Comparison of ENCODE assay signal across 16 mouse cellular contexts in genomic region chr6:56835532-56835931, GRCm38 (mm10). TPM values are rescaled to one million over a fixed set of nuclear protein-coding genes. Genes with fewer than 3 reads are reported as not detected.
DNase-seq lines count a peak whose midpoint lies in the region; ATAC-seq and TF ChIP-seq lines count a peak whose summit lies in the region.
"Had no signal": no experiment of that assay in that cellular context is flagged by ENCODE, and none has a peak within 500 bp of the region (broad histone marks: within the 10 kb centered on the region; RNA-seq: fewer than 3 reads in every experiment).

No protein-coding gene starts in this region.

- no peaks in the 10 kb centered on the region for H3K9me3 ChIP-seq in hindbrain, postnatal 0 days (ENCODE audit: low read length)
- H3K9me3 ChIP-seq in hindbrain, embryonic 12.5 days (replicated peaks) = no peaks in the 10 kb centered on the region
- H3K9me3 ChIP-seq in liver, embryonic 14.5 days (ENCODE audit: control insufficient read depth, low read length) = no peaks in the 10 kb centered on the region
- H3K9me3 ChIP-seq in liver, postnatal 0 days (ENCODE audit: low read length) = no peaks in the 10 kb centered on the region
- no peaks in the 10 kb centered on the region for H3K9me3 ChIP-seq in ES-Bruce4 (replicated peaks; ENCODE audit: control insufficient read depth, insufficient read depth, low read length, poor library complexity, severe bottlenecking)
- H3K9me3 ChIP-seq: embryonic facial prominence, embryonic 13.5 days; forebrain, embryonic 15.5 days; heart, embryonic 12.5 days; limb, embryonic 15.5 days had no signal

- no peak for ATAC-seq in hindbrain, postnatal 0 days
- ATAC-seq in hindbrain, embryonic 12.5 days (ENCODE audit: low FRiP score) = no peak
- ATAC-seq in liver, embryonic 14.5 days (ENCODE audit: insufficient read depth) = no peak
- ATAC-seq in liver, postnatal 0 days = no peak
- ATAC-seq: forebrain, embryonic 15.5 days had no signal

- H3K36me3 ChIP-seq in hindbrain, postnatal 0 days (ENCODE audit: insufficient read depth, low read length) = no peaks in the 10 kb centered on the region
- no peaks in the 10 kb centered on the region for H3K36me3 ChIP-seq in hindbrain, embryonic 12.5 days
- no peaks in the 10 kb centered on the region for H3K36me3 ChIP-seq in liver, embryonic 14.5 days (replicated peaks; ENCODE audit: control insufficient read depth, insufficient read depth, low read depth)
- no peaks in the 10 kb centered on the region; the same call in 1 of the 2 replicates for H3K36me3 ChIP-seq in liver, postnatal 0 days (replicated peaks; ENCODE audit: insufficient read depth, low read length)
- H3K36me3 ChIP-seq in ES-Bruce4 (ENCODE audit: control insufficient read depth, insufficient read depth, low read length, poor library complexity, severe bottlenecking) = peaks cover 16% of the 10 kb centered on the region
- H3K36me3 ChIP-seq: forebrain, embryonic 15.5 days had no signal

- TF ChIP-seq POLR2A in ES-Bruce4 (IDR thresholded peaks at IDR 0.05; ENCODE audit: insufficient read depth, low read length) = no peak

- peak; percentile 29; the same call in 1 of the 2 replicates for TF ChIP-seq CTCF in hindbrain, postnatal 0 days (IDR thresholded peaks at IDR 0.05; ENCODE audit: low read depth)
- peak; percentile 16; the same call in 1 of the 2 replicates for TF ChIP-seq CTCF in liver, embryonic 14.5 days (IDR thresholded peaks at IDR 0.05; ENCODE audit: low read depth)
- no peak for TF ChIP-seq CTCF in liver, postnatal 0 days (IDR thresholded peaks at IDR 0.05; ENCODE audit: low read depth)
- peak; percentile 67 for TF ChIP-seq CTCF in ES-Bruce4 (IDR thresholded peaks at IDR 0.05; ENCODE audit: low read depth, low read length)

- no peak overlapping the region for H3K27ac ChIP-seq in hindbrain, postnatal 0 days
- no peak overlapping the region for H3K27ac ChIP-seq in hindbrain, embryonic 12.5 days
- no peak overlapping the region for H3K27ac ChIP-seq in liver, embryonic 14.5 days
- no peak overlapping the region for H3K27ac ChIP-seq in liver, postnatal 0 days (ENCODE audit: low read depth)
- H3K27ac ChIP-seq in ES-Bruce4 (ENCODE audit: insufficient read depth, low read length) = peak overlapping the region; percentile 80
- H3K27ac ChIP-seq: embryonic facial prominence, embryonic 13.5 days; forebrain, embryonic 15.5 days; limb, embryonic 15.5 days had no signal

- no peaks in the 10 kb centered on the region for H3K4me1 ChIP-seq in hindbrain, postnatal 0 days (ENCODE audit: insufficient read depth, low read length)
- peaks cover 6% of the 10 kb centered on the region; the same call in 1 of the 2 replicates for H3K4me1 ChIP-seq in hindbrain, embryonic 12.5 days
- H3K4me1 ChIP-seq in liver, embryonic 14.5 days (replicated peaks; ENCODE audit: control insufficient read depth in 2 of 2, insufficient read depth in 2 of 2, low read length in 1 of 2) = peaks cover 0 to 6% of the 10 kb centered on the region in 2 experiments; a peak in 2 of 4 replicates
- H3K4me1 ChIP-seq in liver, postnatal 0 days (ENCODE audit: insufficient read depth) = peaks cover 3% of the 10 kb centered on the region; the same call in 1 of the 2 replicates
- H3K4me1 ChIP-seq in ES-Bruce4 (ENCODE audit: control insufficient read depth, insufficient read depth, low read length) = no peaks in the 10 kb centered on the region

- DNase-seq in hindbrain, postnatal 0 days (ENCODE audit: low spot score) = no peak
- no peak for DNase-seq in liver, embryonic 14.5 days (ENCODE audit: low read depth in 3 of 3, low spot score in 3 of 3)
- DNase-seq in liver, postnatal 0 days = no peak
- DNase-seq in ZHBTc4 (ENCODE audit: low read depth, low spot score) = peak; percentile 75
- no peak for DNase-seq in ovary, postnatal 36 days (ENCODE audit: low spot score)
- DNase-seq: cerebellum, adult 9-10 months; kidney, postnatal 25 days; lung, postnatal 4 days; retina, postnatal 1 day; thymus, postnatal 36 days had no signal

- no peak overlapping the region for H3K9ac ChIP-seq in hindbrain, postnatal 0 days (replicated peaks; ENCODE audit: low read length)
- no peak overlapping the region for H3K9ac ChIP-seq in hindbrain, embryonic 12.5 days
- H3K9ac ChIP-seq in liver, embryonic 14.5 days (replicated peaks) = no peak overlapping the region
- H3K9ac ChIP-seq in liver, postnatal 0 days (replicated peaks) = no peak overlapping the region
- H3K9ac ChIP-seq in ES-Bruce4 (ENCODE audit: low read depth, poor library complexity, severe bottlenecking) = peak overlapping the region; percentile 88
- H3K9ac ChIP-seq: embryonic facial prominence, embryonic 13.5 days; forebrain, embryonic 15.5 days; heart, embryonic 12.5 days; limb, embryonic 15.5 days had no signal

- H3K4me2 ChIP-seq in hindbrain, postnatal 0 days (ENCODE audit: low read depth, low read length) = no peak overlapping the region
- no peak overlapping the region for H3K4me2 ChIP-seq in hindbrain, embryonic 12.5 days (replicated peaks)
- no peak overlapping the region for H3K4me2 ChIP-seq in liver, embryonic 14.5 days (ENCODE audit: low read depth)
- no peak overlapping the region for H3K4me2 ChIP-seq in liver, postnatal 0 days (ENCODE audit: low read depth, low read length)
- H3K4me2 ChIP-seq: embryonic facial prominence, embryonic 13.5 days; forebrain, embryonic 15.5 days; heart, embryonic 12.5 days; limb, embryonic 15.5 days had no signal

- TF ChIP-seq EP300 in liver, embryonic 14.5 days (IDR thresholded peaks at IDR 0.05; ENCODE audit: low read depth) = no peak
- no peak for TF ChIP-seq EP300 in liver, postnatal 0 days (IDR thresholded peaks at IDR 0.05; ENCODE audit: low read depth)
- no peak for TF ChIP-seq EP300 in ES-Bruce4 (IDR thresholded peaks at IDR 0.05; ENCODE audit: insufficient read depth, low read depth, low read length)

- H3K4me3 ChIP-seq in hindbrain, postnatal 0 days (ENCODE audit: low read length) = no peak overlapping the region
- H3K4me3 ChIP-seq in hindbrain, embryonic 12.5 days = no peak overlapping the region
- H3K4me3 ChIP-seq in liver, embryonic 14.5 days (ENCODE audit: insufficient read depth in 1 of 2, low read depth in 2 of 2, low read length in 2 of 2) = no peak overlapping the region
- H3K4me3 ChIP-seq in liver, postnatal 0 days (ENCODE audit: low read depth, low read length) = no peak overlapping the region
- H3K4me3 ChIP-seq in ES-Bruce4 (ENCODE audit: low read depth, low read length) = peak overlapping the region; percentile 57
- H3K4me3 ChIP-seq: embryonic facial prominence, embryonic 13.5 days; forebrain, embryonic 15.5 days; heart, embryonic 12.5 days; limb, embryonic 15.5 days had no signal

- 86% methylated on average over 10 of the region's 10 CpGs for WGBS in hindbrain, postnatal 0 days
- WGBS in hindbrain, embryonic 12.5 days = 84% methylated on average over 10 of the region's 10 CpGs
- WGBS in liver, embryonic 14.5 days (ENCODE audit: insufficient replicate concordance) = 74% methylated on average over 10 of the region's 10 CpGs
- WGBS in liver, postnatal 0 days (ENCODE audit: insufficient replicate concordance) = 81% methylated on average over 10 of the region's 10 CpGs

- no peaks in the 10 kb centered on the region for H3K27me3 ChIP-seq in hindbrain, postnatal 0 days (ENCODE audit: insufficient read depth, low read length)
- no peaks in the 10 kb centered on the region for H3K27me3 ChIP-seq in hindbrain, embryonic 12.5 days
- peaks cover 5% of the 10 kb centered on the region; the same call in 1 of the 2 replicates for H3K27me3 ChIP-seq in liver, embryonic 14.5 days (ENCODE audit: control insufficient read depth, insufficient read depth, low read length)
- no peaks in the 10 kb centered on the region for H3K27me3 ChIP-seq in liver, postnatal 0 days (ENCODE audit: insufficient read depth, low read length)
- no peaks in the 10 kb centered on the region for H3K27me3 ChIP-seq in ES-Bruce4 (ENCODE audit: control insufficient read depth, insufficient read depth, low read length, poor library complexity, severe bottlenecking)
- H3K27me3 ChIP-seq: embryonic facial prominence, embryonic 13.5 days; forebrain, embryonic 15.5 days; heart, embryonic 12.5 days; limb, embryonic 15.5 days had no signal

RNA-seq across cellular contexts. Expression of gene Fkbp9, which starts 3.7 kb away (rescaled TPM):
- 47.4 and 54.8 TPM in 2 replicates for total RNA-seq in hindbrain, postnatal 0 days (2014; rRNA removed)
- 44.7 and 45.9 TPM in 2 replicates for polyA plus RNA-seq in hindbrain, postnatal 0 days (2015; fragmentation: Nextera tagmentation; extraction: Ambion mirVana)
- 92.2 and 98.5 TPM in 2 replicates for polyA plus RNA-seq in hindbrain, embryonic 12.5 days (2016; fragmentation: Nextera tagmentation; extraction: Ambion mirVana)
- 11.4 and 15.3 TPM in 2 replicates for polyA plus RNA-seq in liver, embryonic 14.5 days (2012; rRNA removed)
- polyA plus RNA-seq in liver, embryonic 14.5 days (2014; fragmentation: Nextera tagmentation; extraction: Ambion mirVana) = 19.1 and 20.3 TPM in 2 replicates
- polyA plus RNA-seq in liver, postnatal 0 days (2015; fragmentation: Nextera tagmentation; extraction: Ambion mirVana) = 16.3 and 17.9 TPM in 2 replicates
- 211 and 215 TPM in 2 replicates for polyA plus RNA-seq in ES-Bruce4 (2011; ENCODE audit: insufficient read depth, insufficient read length, low read depth, missing spikeins)

RNA-seq across cellular contexts. Expression of gene Kbtbd2, which starts 37.9 kb away (rescaled TPM):
- total RNA-seq in hindbrain, postnatal 0 days (2014; rRNA removed) = 36.0 and 46.2 TPM in 2 replicates
- 18.2 and 19.7 TPM in 2 replicates for polyA plus RNA-seq in hindbrain, postnatal 0 days (2015; fragmentation: Nextera tagmentation; extraction: Ambion mirVana)
- 38.6 and 43.2 TPM in 2 replicates for polyA plus RNA-seq in hindbrain, embryonic 12.5 days (2016; fragmentation: Nextera tagmentation; extraction: Ambion mirVana)
- 7.3 and 10.6 TPM in 2 replicates for polyA plus RNA-seq in liver, embryonic 14.5 days (2012; rRNA removed)
- polyA plus RNA-seq in liver, embryonic 14.5 days (2014; fragmentation: Nextera tagmentation; extraction: Ambion mirVana) = 7.3 and 8.7 TPM in 2 replicates
- 8.3 and 9.8 TPM in 2 replicates for polyA plus RNA-seq in liver, postnatal 0 days (2015; fragmentation: Nextera tagmentation; extraction: Ambion mirVana)
- polyA plus RNA-seq in ES-Bruce4 (2011; ENCODE audit: insufficient read depth, insufficient read length, low read depth, missing spikeins) = 92.8 and 99.1 TPM in 2 replicates
